Mouse (Mus musculus) testis, adult 2 months (tissue): ENCODE data around the gene Rab40c.

Experiments
- CTCF ChIP-seq: fragments of 200-500 bp; IDR thresholded peaks from 2 replicates; pipeline ENCODE4 v1.5.1; 2012; ENCODE audit warnings: low read depth, mild to moderate bottlenecking, inconsistent platforms, low read length, moderate library complexity; ENCODE audit not compliant: control insufficient read depth, insufficient read depth, insufficient replicate concordance
- POLR2A ChIP-seq: fragments of 200-500 bp; IDR thresholded peaks from 2 replicates; pipeline ENCODE4 v1.6.1; 2012; ENCODE audit warnings: low read depth, mild to moderate bottlenecking, inconsistent platforms, low read length, moderate library complexity; ENCODE audit not compliant: control insufficient read depth

GRCm38 (mm10) chr17:25843122-25843521 is 76.4 kb downstream of the Rab40c start:
- no peak for TF ChIP-seq CTCF
- no peak for TF ChIP-seq POLR2A
